Mouse (Mus musculus) forebrain, embryonic 14.5 days (tissue): ENCODE results near the gene Wfdc16. TPM values are rescaled to one million over a fixed set of nuclear protein-coding genes. Genes with fewer than 3 reads are reported as not detected.
"Not testable (repeated sequence)": the region's sequence is repeated elsewhere in the genome, so short reads cannot be mapped to it uniquely, and the experiment has no call there.

Experiments used
- ATAC-seq: fragments of 200-750 bp; cut with Nextera tagmentation; 2 replicates; pipeline ENCODE4 v1.8.0; 2017; ENCODE audit warnings: mild to moderate bottlenecking, moderate library complexity
- DNase-seq: peaks from one replicate; pipeline ENCODE4 v3.0.0-alpha.2; 2015; ENCODE audit warnings: low spot score
- H3K27ac ChIP-seq: fragments of 300-500 bp; sonication (generic); 2 replicates; pipeline ENCODE4 v1.5.1; 2014; ENCODE audit warnings: low read depth, mild to moderate bottlenecking, control low read depth, low read length, moderate library complexity
- H3K27me3 ChIP-seq: fragments of 300-500 bp; sonication (generic); replicated peaks from 2 replicates; pipeline ENCODE4 v1.6.1; 2014; ENCODE audit warnings: low read length, control low read depth, mixed read lengths; ENCODE audit not compliant: control insufficient read depth, insufficient read depth
- H3K36me3 ChIP-seq: fragments of 300-500 bp; sonication (generic); 2 replicates; pipeline ENCODE4 v1.6.1; 2014; ENCODE audit warnings: low read length, control low read depth; ENCODE audit not compliant: control insufficient read depth, insufficient read depth
- H3K4me1 ChIP-seq: fragments of 300-500 bp; sonication (generic); 2 replicates; pipeline ENCODE4 v1.6.1; 2014; ENCODE audit warnings: antibody characterized with exemption, low read length, control low read depth; ENCODE audit not compliant: control insufficient read depth, insufficient read depth
- H3K4me2 ChIP-seq: fragments of 300-500 bp; sonication (generic); 2 replicates; pipeline ENCODE4 v1.6.1; 2014; ENCODE audit warnings: mild to moderate bottlenecking, control low read depth, low read length
- H3K4me3 ChIP-seq: fragments of 300-500 bp; sonication (generic); 2 replicates; pipeline ENCODE4 v1.5.1; 2014; ENCODE audit warnings: low read depth, low read length, control low read depth
- H3K9ac ChIP-seq: fragments of 300-500 bp; sonication (generic); 2 replicates; pipeline ENCODE4 v1.6.1; 2014; ENCODE audit warnings: mild to moderate bottlenecking, low read length, control low read depth, moderate library complexity
- H3K9me3 ChIP-seq: fragments of 300-500 bp; sonication (generic); replicated peaks from 2 replicates; pipeline ENCODE4 v1.6.1; 2016; ENCODE audit warnings: low read length, control low read depth, mixed read lengths; ENCODE audit not compliant: control insufficient read depth
- WGBS: fragments of 180-500 bp; shearing (Covaris S2); extraction: QIAGEN DNeasy Blood & Tissue Kit; methylation state at CpG from one replicate; pipeline ENCODE4 v1.1.7; 2014; 5-methylcytosine and 5-hydroxymethylcytosine counted together
- polyA plus RNA-seq: library from polyadenylated mRNA; unstranded; fragments of >200 nt; fragmentation: Nextera tagmentation; extraction: Ambion mirVana; gene quantifications from 2 replicates; pipeline ENCODE4 v1.2.1, GENCODE M21; 2014

Wfdc16 gene
- polyA plus RNA-seq, 1 experiment from 2014 or later: not detected

GRCm38 (mm10) chr2:164613471-164613870 is 25.1 kb downstream of the Wfdc16 start, which contains the start of the genes Wfdc6b and Wfdc8:
Wfdc6b (plus strand) TSS chr2:164613522.
Wfdc8 (minus strand) TSS chr2:164613626.
- WGBS: 49% methylated on average over 8 of the region's 8 CpGs

DNA sequence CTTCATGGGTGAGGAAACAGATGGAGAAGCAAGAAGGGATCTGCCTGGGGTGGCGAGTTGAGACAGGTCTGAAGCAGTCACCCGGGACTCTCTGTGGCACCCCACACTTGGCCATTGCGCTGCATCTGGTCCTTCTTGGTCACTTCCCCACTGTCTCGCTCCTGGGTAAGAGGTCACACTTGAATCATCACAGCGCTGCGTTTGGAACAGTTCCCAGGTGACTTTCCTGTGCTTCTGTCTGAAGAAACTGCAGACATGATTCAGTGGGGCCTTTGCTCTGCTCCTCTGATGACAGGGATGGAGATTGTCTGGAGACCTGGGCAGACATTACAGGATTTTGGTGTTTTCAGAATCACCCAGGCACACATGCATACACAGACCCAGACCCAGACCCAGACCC is 29.8 kb downstream of the Wfdc16 start:
- 78% methylated on average over 6 of the region's 6 CpGs for WGBS
- Histone ChIP-seq H3K4me3 (no peak overlapping the region), H3K4me2 (no peak overlapping the region), H3K27ac (no peak overlapping the region), H3K36me3 (no peaks in the 10 kb centered on the region), H3K9me3 (no peaks in the 10 kb centered on the region), H3K9ac (no peak overlapping the region), H3K27me3 (no peaks in the 10 kb centered on the region), H3K4me1 (no peaks in the 10 kb centered on the region)
- no peak for ATAC-seq
- DNase-seq: no peak

More at GRCm38 (mm10) chr2:164613471-164613870, 25.1 kb downstream of the Wfdc16 start, which contains the start of the genes Wfdc6b and Wfdc8:
- H3K4me2 ChIP-seq, DNase-seq, H3K36me3 ChIP-seq, H3K27ac ChIP-seq, H3K27me3 ChIP-seq, H3K9me3 ChIP-seq, H3K9ac ChIP-seq, H3K4me3 ChIP-seq, ATAC-seq, H3K4me1 ChIP-seq: not testable (repeated sequence)

DNA sequence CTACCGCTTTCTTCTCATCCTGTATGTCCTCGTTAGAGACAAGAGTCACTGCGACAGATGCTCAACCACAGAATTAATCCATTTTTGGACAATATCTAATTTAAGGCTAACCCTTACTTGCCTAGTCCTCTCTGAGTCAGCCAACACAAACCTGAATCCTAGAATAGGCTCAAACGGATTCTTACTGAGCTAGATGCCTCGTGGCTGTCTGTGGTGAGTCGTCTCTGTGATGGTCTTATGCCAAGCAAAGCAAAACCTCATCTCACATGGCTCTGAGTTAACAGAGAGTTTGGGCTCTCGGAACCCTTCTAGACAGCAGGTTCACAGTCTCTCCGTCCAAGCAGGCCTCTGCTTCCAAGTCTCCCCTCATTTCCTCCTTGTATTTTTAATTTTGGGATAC is 34.2 kb downstream of the Wfdc16 start:
- Histone ChIP-seq H3K4me3 (no peak overlapping the region), H3K4me2 (no peak overlapping the region), H3K27me3 (no peaks in the 10 kb centered on the region), H3K4me1 (no peaks in the 10 kb centered on the region), H3K27ac (no peak overlapping the region), H3K9me3 (no peaks in the 10 kb centered on the region), H3K9ac (no peak overlapping the region), H3K36me3 (no peaks in the 10 kb centered on the region)
- ATAC-seq: no peak
- DNase-seq: no peak
- WGBS: 87% methylated on average over 8 of the region's 8 CpGs

DNA sequence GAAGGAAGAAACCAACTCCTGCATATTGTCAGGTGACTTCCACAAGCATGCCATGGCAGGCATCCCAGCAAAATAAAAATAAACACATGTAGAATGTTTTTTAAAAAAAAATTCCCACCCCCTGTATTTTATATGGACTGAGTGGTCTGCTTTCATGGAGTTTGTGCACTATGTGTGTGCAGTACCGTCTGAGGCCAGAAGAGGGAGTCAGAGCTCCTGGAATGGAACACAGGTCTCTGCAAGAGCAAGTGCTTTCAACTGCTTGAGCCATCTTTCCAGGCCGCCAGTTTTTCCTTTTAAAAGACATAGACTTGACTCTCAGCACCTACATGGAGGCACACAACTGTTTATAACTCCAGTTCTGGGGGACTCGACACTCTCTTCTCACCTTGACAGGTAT is 35.1 kb downstream of the Wfdc16 start:
- Histone ChIP-seq H3K4me3 (no peak overlapping the region), H3K27me3 (no peaks in the 10 kb centered on the region), H3K4me1 (no peaks in the 10 kb centered on the region), H3K36me3 (no peaks in the 10 kb centered on the region), H3K9me3 (no peaks in the 10 kb centered on the region), H3K9ac (no peak overlapping the region), H3K4me2 (no peak overlapping the region), H3K27ac (no peak overlapping the region)
- DNase-seq (no peak), ATAC-seq (no peak)
- 89% methylated on average over 3 of the region's 3 CpGs for WGBS

GRCm38 (mm10) chr2:164600179-164600578 is 38.4 kb downstream of the Wfdc16 start:
- Histone ChIP-seq H3K27me3 (no peaks in the 10 kb centered on the region), H3K4me3 (no peak overlapping the region), H3K4me2 (no peak overlapping the region), H3K4me1 (no peaks in the 10 kb centered on the region), H3K9me3 (no peaks in the 10 kb centered on the region), H3K27ac (no peak overlapping the region), H3K9ac (no peak overlapping the region), H3K36me3 (no peaks in the 10 kb centered on the region)
- WGBS: 67% methylated on average over 3 of the region's 3 CpGs
- DNase-seq (no peak), ATAC-seq (no peak)

- H3K27me3 ChIP-seq: no peaks in the 10 kb centered on the region
- H3K4me3 ChIP-seq: no peak within 1 kb of the TSS
- DNase-seq: no peak
- no peaks in the 10 kb centered on the region for H3K9me3 ChIP-seq
- no peak within 1 kb of the TSS for H3K27ac ChIP-seq
- H3K4me2 ChIP-seq: no peak within 1 kb of the TSS
- ATAC-seq: no peak
- H3K36me3 ChIP-seq: no peaks in the 10 kb centered on the region
- 84% methylated on average over 4 of the region's 4 CpGs for WGBS
- H3K9ac ChIP-seq: no peak within 1 kb of the TSS
- H3K4me1 ChIP-seq: no peaks in the 10 kb centered on the region
Measured at GRCm38 (mm10) chr2:164593494-164593893, 45.1 kb downstream of the Wfdc16 start, which contains the start of gene Eppin. Eppin (minus strand) TSS chr2:164593594.

DNA sequence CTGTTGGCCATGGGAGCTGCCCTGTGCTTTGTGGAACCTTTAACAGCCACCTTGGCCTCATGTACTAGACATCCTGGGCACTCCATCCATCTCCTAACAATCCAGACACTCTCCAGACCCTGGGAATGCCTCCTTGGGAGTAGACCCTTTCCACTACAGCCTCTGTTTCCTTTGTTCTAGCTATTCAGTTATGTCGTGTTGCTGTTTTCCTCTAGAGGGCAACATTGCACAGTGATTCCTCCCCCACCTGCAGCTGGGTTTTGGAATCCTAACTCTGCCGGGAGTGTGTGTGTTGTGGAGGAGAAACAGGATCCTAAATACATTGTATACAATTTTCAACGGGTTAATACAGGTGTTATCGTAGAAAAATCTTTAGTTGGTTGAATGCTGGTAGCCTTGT is 46.6 kb downstream of the Wfdc16 start:
- WGBS: 11% methylated on average over 4 of the region's 4 CpGs
- H3K4me2 ChIP-seq: no peak overlapping the region
- no peaks in the 10 kb centered on the region for H3K27me3 ChIP-seq
- no peak overlapping the region for H3K27ac ChIP-seq
- H3K36me3 ChIP-seq: no peaks in the 10 kb centered on the region
- no peak overlapping the region for H3K9ac ChIP-seq
- no peaks in the 10 kb centered on the region for H3K9me3 ChIP-seq
- no peaks in the 10 kb centered on the region for H3K4me1 ChIP-seq
- DNase-seq (peak; percentile 80), ATAC-seq (peak; percentile 40; the same call in 1 of the 2 replicates)
- no peak overlapping the region for H3K4me3 ChIP-seq

- H3K4me3 ChIP-seq, DNase-seq, H3K36me3 ChIP-seq, H3K4me2 ChIP-seq, ATAC-seq, H3K9ac ChIP-seq, H3K27me3 ChIP-seq, H3K27ac ChIP-seq, H3K4me1 ChIP-seq, H3K9me3 ChIP-seq: not testable (repeated sequence)
- WGBS: 53% methylated on average over 13 of the region's 13 CpGs
Measured at GRCm38 (mm10) chr2:164585025-164585725, 53.4 kb downstream of the Wfdc16 start, which contains the start of gene Wfdc6a. Wfdc6a (minus strand) TSS chr2:164585447.
